Mouse (Mus musculus) kidney, adult 2 months (tissue): ENCODE measurements at regions not wholly inside any gene's neighbourhood (a gene's known extent, or its start where the extent isn't known, plus 50 kb on each side); places are given as distances from the start of the nearest gene placed in this dataset.

ENCODE experiments used
- CTCF ChIP-seq: fragments of 200-500 bp; conservative IDR thresholded peaks from 2 replicates; pipeline ENCODE4 v1.5.1; 2011; ENCODE audit warnings: low read depth, mild to moderate bottlenecking, control low read depth, low read length, moderate library complexity, mixed read lengths; ENCODE audit not compliant: insufficient read depth, insufficient read length
- POLR2A ChIP-seq: fragments of 200-500 bp; IDR thresholded peaks from one replicate; pipeline ENCODE4 v1.6.1; 2011; ENCODE audit warnings: low read depth, low read length, control low read depth

- TF ChIP-seq CTCF (no peak), POLR2A (no peak)
Measured at GRCm38 (mm10) chr9:47985356-47986111, 176.3 kb upstream of the Nxpe4 start.
